Mouse (Mus musculus): ENCODE results near the gene Htr1b.

- TF ChIP-seq CTCF (conservative IDR thresholded peaks at IDR 0.05; ENCODE audit: low read length) = no peak
- TF ChIP-seq POU5F1 (IDR thresholded peaks at IDR 0.05; ENCODE audit: borderline replicate concordance, low read length) = no peak
Measured at GRCm38 (mm10) chr9:81625898-81626297, 7.7 kb downstream of the Htr1b start.
